Mouse (Mus musculus) embryonic facial prominence, embryonic 12.5 days (tissue): ENCODE data around the gene Cwc27. TPM values are rescaled to one million over a fixed set of nuclear protein-coding genes. Genes with fewer than 3 reads are reported as not detected.

Source experiments
- ATAC-seq: fragments of 200-750 bp; cut with Nextera tagmentation; 2 replicates; pipeline ENCODE4 v1.8.0; 2017; ENCODE audit not compliant: insufficient number of reproducible peaks, insufficient read depth, low FRiP score, low TSS enrichment
- H3K27ac ChIP-seq: fragments of 300-500 bp; sonication (generic); 2 replicates; pipeline ENCODE4 v1.5.1; 2016; ENCODE audit warnings: mild to moderate bottlenecking
- H3K27me3 ChIP-seq: fragments of 300-500 bp; sonication (generic); 2 replicates; pipeline ENCODE4 v1.6.1; 2016; ENCODE audit warnings: mild to moderate bottlenecking, moderate library complexity
- H3K36me3 ChIP-seq: fragments of 300-500 bp; sonication (generic); 2 replicates; pipeline ENCODE4 v1.6.1; 2016; ENCODE audit warnings: mild to moderate bottlenecking
- H3K4me1 ChIP-seq: fragments of 300-500 bp; sonication (generic); 2 replicates; pipeline ENCODE4 v1.6.1; 2016
- H3K4me2 ChIP-seq: fragments of 300-500 bp; sonication (generic); replicated peaks from 2 replicates; pipeline ENCODE4 v1.6.1; 2016; ENCODE audit warnings: mild to moderate bottlenecking, moderate library complexity
- H3K4me3 ChIP-seq: fragments of 300-500 bp; sonication (generic); 2 replicates; pipeline ENCODE4 v1.5.1; 2016; ENCODE audit warnings: mild to moderate bottlenecking
- H3K9ac ChIP-seq: fragments of 300-500 bp; sonication (generic); 2 replicates; pipeline ENCODE4 v1.6.1; 2016; ENCODE audit warnings: mild to moderate bottlenecking, moderate library complexity
- H3K9me3 ChIP-seq: fragments of 300-500 bp; sonication (generic); 2 replicates; pipeline ENCODE4 v1.6.1; 2016; ENCODE audit warnings: mild to moderate bottlenecking, moderate library complexity
- WGBS: fragments of 180-500 bp; shearing (Covaris S2); methylation state at CpG from one replicate; pipeline ENCODE4 v1.1.7; 2016; 5-methylcytosine and 5-hydroxymethylcytosine counted together
- polyA plus RNA-seq: library from polyadenylated mRNA; unstranded; fragments of >200 nt; fragmentation: Nextera tagmentation; extraction: Ambion mirVana; gene quantifications from 2 replicates; pipeline ENCODE4 v1.2.1, GENCODE M21; 2016

Cwc27 gene
- polyA plus RNA-seq, 1 experiment from 2014 or later: 34.5 TPM

DNA sequence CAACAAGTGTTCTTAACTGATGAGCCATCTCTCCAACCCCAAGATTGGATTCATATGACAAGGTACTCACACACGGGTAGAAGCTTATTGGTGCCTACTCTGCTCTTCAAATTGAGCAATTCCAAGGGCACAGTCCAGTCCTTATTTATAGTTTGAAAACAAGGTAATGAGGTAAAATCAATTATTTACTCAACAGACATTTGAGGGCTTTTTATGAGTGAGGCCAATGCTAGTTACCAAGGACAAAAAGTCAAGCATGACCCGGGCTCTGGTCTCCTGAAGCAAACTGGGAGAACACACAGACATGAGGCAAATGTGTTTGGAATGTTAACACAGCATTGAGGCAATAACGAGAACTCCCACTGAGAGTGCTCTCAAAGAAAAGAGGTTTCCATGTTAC is 178.0 kb downstream of the Cwc27 start:
- Histone ChIP-seq H3K36me3 (0 out of 2 replicates have a peak, but pooled peaks cover 4% of the 10 kb centered on the region), H3K27ac (no peak overlapping the region)

DNA sequence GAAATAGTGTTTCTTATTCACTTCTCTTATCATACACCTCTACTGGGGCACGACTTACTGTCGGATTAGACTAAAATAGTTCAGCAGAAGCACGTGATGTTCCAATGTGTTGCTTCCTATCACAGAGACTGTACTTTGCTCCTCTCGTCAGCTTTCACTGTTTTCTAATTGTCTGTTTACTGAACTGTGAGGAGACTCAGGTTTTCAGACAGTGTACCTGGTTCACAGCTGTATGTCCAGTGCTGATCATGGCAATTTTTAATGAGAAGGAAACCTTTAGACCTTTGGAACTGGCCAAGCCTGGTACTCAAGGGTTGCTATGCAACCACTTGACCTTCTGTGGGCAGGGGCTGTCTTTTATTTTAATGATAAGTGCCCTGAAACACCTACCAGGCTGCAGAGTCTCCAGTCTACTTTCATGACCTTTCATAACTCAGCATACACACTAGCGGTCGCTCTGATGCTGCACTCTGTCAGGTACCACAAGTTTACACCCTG is 180.9 kb downstream of the Cwc27 start:
- Histone ChIP-seq H3K4me2 (no peak overlapping the region), H3K36me3 (0 out of 2 replicates have a peak, but pooled peaks cover 4% of the 10 kb centered on the region), H3K9me3 (no peaks in the 10 kb centered on the region), H3K9ac (no peak overlapping the region), H3K4me3 (no peak overlapping the region), H3K4me1 (peaks cover 6% of the 10 kb centered on the region; the same call in 1 of the 2 replicates), H3K27ac (no peak overlapping the region), H3K27me3 (no peaks in the 10 kb centered on the region)
- 80% methylated on average over 6 of the region's 6 CpGs for WGBS
- ATAC-seq: no peak

More for the DNA sequence above, 178.0 kb downstream of the Cwc27 start:
- no peaks in the 10 kb centered on the region for H3K9me3 ChIP-seq
- no peak for ATAC-seq
- H3K4me1 ChIP-seq: no peaks in the 10 kb centered on the region
- no peak overlapping the region for H3K4me2 ChIP-seq
- H3K9ac ChIP-seq: no peak overlapping the region
- WGBS: 87% methylated on average over 3 of the region's 3 CpGs
- no peaks in the 10 kb centered on the region for H3K27me3 ChIP-seq
- no peak overlapping the region for H3K4me3 ChIP-seq

DNA sequence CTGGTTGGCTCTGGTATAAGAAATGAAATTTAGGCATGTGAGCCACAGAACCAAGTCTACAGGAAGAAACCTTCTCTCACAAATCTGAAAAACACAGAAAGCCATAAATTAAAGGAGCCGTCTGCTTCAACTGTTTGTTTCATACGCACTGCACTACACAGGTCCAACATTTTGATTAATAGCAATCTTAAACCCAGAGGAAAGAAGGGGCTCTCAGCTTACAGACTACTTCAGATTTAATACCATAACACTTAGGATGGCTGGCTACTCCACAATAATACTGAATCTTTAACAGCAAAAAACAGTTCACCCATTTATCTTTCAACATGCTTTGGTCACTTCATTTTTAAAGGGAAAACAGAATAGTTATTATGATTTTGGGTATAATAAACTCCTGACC is 182.2 kb downstream of the Cwc27 start:
- H3K4me2 ChIP-seq: no peak overlapping the region
- peaks cover 6% of the 10 kb centered on the region; the same call in 1 of the 2 replicates for H3K4me1 ChIP-seq
- no peak overlapping the region for H3K4me3 ChIP-seq
- no peaks in the 10 kb centered on the region for H3K9me3 ChIP-seq
- H3K27ac ChIP-seq: no peak overlapping the region
- H3K27me3 ChIP-seq: no peaks in the 10 kb centered on the region
- H3K36me3 ChIP-seq: 0 out of 2 replicates have a peak, but pooled peaks cover 4% of the 10 kb centered on the region
- WGBS: 55% methylated on average over 2 of the region's 2 CpGs
- H3K9ac ChIP-seq: no peak overlapping the region
- ATAC-seq: no peak

DNA sequence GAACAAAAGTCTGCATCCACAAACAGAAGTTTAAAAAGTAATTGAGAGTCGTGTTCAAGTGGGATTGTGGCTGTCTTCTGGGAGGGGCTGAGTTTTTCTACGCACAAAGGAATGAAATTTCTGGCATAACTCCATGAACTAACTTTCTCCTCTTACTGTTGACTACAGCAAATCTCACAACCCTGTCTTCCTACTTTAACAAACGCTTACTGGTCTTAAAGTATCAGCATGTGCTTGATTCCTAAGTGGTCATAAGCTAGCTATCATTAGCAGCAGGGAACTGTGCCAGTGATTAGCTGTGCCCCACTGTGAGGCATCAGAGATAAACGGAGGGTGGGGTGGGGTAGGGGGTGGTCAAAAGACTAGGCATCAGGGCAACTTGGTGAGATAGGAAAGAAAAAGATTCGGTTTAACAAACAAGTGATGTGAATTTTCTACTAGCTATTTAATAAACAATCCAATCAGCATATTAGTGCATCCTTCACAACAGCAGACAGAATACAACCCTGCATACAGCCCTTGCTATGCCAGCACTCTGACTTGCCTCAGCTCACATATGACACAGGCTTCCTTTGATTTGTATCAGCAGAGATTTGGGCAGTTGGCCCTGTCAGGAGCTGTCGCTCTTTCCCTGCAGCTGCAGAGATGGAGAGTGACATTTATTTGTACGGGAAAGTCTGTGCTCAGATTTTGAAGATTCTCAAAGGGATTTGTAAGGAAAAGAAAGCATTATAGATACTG is 184.3 kb downstream of the Cwc27 start:
- Histone ChIP-seq H3K4me2 (no peak overlapping the region), H3K36me3 (no peaks in the 10 kb centered on the region), H3K27ac (no peak overlapping the region), H3K9me3 (no peaks in the 10 kb centered on the region), H3K4me3 (no peak overlapping the region), H3K4me1 (peaks cover 6% of the 10 kb centered on the region; the same call in 1 of the 2 replicates), H3K27me3 (no peaks in the 10 kb centered on the region), H3K9ac (no peak overlapping the region)
- ATAC-seq: no peak
- WGBS: 59% methylated on average over 7 of the region's 7 CpGs

DNA sequence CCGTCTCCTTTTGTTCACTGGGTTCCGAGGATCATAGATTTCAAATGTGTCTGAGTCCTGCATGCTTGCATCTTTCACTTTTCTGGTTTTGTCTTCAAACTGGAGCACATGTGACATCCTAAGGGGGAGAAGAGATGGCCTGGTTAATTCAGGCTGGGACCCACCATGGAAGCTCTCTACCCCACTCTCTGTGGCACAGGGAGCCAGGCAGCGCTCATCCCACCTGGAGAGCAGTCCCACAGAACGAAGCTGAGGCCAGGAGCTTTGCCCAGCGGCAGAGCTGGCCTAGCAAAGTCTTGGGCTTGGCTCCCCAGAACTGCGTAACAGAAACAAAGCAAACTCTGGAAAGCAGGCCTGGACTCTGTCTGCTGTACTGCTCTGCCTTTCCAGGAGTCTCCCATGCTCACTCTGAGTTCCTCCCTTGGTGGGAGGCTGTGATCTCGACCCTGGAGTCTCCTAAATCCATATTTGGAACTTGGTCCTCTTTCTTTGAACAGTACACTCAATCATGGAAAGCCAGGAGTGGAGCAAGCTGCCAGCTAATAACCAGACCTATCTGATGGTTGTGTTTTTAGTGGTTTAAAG is 185.2 kb downstream of the Cwc27 start:
- Histone ChIP-seq H3K9me3 (no peaks in the 10 kb centered on the region), H3K27ac (peak overlapping the region; percentile 24; the same call in 1 of the 2 replicates), H3K36me3 (no peaks in the 10 kb centered on the region), H3K4me3 (no peak overlapping the region), H3K9ac (no peak overlapping the region), H3K4me2 (no peak overlapping the region), H3K4me1 (peaks cover 6% of the 10 kb centered on the region; the same call in 1 of the 2 replicates), H3K27me3 (no peaks in the 10 kb centered on the region)
- whole genome bisulfite sequencing: 79% methylated on average over 7 of the region's 7 CpGs
- ATAC-seq: no peak

DNA sequence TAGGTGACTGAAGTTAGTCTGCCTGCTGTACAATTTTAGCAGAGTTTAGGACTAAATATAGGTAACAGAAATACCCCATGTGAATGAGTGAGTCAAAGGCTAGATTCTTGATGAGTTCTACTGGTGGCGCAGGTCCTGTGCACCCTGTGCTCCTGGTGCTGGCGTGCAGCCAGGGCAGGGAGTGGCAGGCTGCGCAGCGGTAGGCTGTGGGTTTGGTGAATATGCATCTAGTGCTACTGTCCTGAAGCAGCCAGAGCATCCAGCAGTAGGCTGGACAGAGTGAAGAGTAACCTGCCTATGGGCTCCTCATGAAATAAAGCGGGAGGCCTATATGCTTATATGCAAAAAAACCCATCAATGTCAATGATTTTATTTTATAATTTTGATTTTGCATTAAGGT is 186.1 kb downstream of the Cwc27 start:
- Histone ChIP-seq H3K9ac (no peak overlapping the region), H3K4me3 (no peak overlapping the region), H3K36me3 (peaks cover under 1% of the 10 kb centered on the region; the same call in 1 of the 2 replicates), H3K27me3 (no peaks in the 10 kb centered on the region), H3K4me2 (no peak overlapping the region), H3K9me3 (no peaks in the 10 kb centered on the region), H3K4me1 (peaks cover 6% of the 10 kb centered on the region; the same call in 1 of the 2 replicates), H3K27ac (no peak overlapping the region)
- 76% methylated on average over 5 of the region's 5 CpGs for WGBS
- no peak for ATAC-seq

DNA sequence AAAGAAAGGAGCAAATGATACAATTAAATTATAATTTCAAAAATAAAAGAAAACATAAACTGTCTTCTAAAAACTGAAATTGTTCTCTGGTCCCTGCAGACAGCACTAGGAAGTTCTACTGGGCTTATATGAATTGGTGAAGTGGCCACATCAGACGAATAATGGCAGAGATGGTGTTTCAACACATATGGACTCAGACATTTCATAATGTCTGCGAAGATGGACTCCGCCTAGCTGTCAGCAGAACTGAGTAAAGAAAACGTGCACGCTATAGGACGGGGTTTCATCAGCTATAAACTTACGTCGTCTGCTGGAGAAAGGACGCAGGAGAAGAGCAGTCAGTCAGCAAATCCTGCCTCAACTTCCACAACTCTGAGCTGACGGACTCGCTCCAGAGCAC is 187.3 kb downstream of the Cwc27 start:
- Histone ChIP-seq H3K9ac (no peak overlapping the region), H3K27ac (no peak overlapping the region), H3K4me1 (peaks cover 6% of the 10 kb centered on the region; the same call in 1 of the 2 replicates), H3K9me3 (no peaks in the 10 kb centered on the region), H3K27me3 (no peaks in the 10 kb centered on the region), H3K36me3 (peaks cover 6% of the 10 kb centered on the region; the same call in 1 of the 2 replicates), H3K4me3 (no peak overlapping the region), H3K4me2 (no peak overlapping the region)
- 89% methylated on average over 11 of the region's 11 CpGs for WGBS
- no peak for ATAC-seq

DNA sequence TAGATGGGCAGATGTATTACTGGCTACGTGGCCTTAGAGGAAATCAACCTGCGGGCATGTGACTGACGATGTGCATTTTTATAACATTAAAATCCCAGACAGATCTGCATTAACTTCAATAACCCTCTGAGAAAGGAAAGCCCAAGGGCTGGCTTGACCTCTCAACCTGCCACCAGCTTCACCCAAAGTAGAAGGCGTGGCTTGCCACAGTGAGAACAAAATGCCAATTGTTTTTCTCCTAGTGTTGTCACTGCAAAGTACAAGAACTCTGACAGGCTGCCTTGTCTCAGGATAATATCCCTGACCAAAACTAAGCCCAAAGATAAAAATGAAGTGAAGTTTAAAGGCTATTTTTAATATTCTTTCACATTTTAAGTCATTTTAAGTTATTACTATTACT is 188.9 kb downstream of the Cwc27 start:
- H3K4me1 ChIP-seq: peaks cover 10% of the 10 kb centered on the region; the same call in 1 of the 2 replicates
- H3K27me3 ChIP-seq: no peaks in the 10 kb centered on the region
- no peak overlapping the region for H3K9ac ChIP-seq
- 33% methylated on average over 4 of the region's 4 CpGs for WGBS
- peaks cover 6% of the 10 kb centered on the region; the same call in 1 of the 2 replicates for H3K36me3 ChIP-seq
- ATAC-seq: no peak
- H3K27ac ChIP-seq: no peak overlapping the region
- H3K4me3 ChIP-seq: no peak overlapping the region
- no peak overlapping the region for H3K4me2 ChIP-seq
- H3K9me3 ChIP-seq: no peaks in the 10 kb centered on the region

DNA sequence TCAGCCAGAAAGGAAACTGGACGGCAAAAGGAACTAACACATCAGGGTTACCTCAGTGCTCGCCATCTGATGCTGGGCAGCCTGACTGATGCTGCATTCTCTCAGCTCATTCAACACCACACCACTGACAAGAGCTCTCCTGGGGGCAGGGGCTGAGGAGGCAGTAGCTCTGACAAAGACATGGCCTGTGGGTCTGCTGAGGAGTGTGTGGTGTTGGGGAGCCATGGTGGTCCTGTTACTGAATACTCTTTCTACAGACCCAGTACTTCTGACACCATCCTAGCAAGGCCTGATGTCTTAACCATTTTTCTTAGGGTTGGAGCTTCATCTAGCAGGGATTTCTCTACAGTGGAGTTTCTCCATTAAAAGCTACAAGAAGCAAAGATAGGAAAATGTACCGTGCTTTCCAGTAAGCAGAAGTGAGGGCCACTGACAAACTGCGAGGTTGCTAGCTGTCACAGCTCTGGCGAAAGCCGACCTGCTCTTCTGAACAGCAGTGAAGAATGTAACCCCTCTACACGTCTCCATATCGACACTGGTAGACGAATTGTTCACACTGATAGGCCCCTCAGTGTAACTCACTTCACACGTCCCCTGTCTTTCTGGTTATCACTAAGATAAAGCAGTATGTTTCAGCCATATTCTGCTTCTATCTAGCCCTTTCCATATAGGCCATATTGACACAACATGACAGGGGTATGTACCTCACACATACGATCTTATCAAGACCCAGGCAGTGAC is 189.6 kb downstream of the Cwc27 start:
- H3K4me1 ChIP-seq: peaks cover 10% of the 10 kb centered on the region; the same call in 1 of the 2 replicates
- H3K27me3 ChIP-seq: no peaks in the 10 kb centered on the region
- H3K9ac ChIP-seq: no peak overlapping the region
- H3K4me3 ChIP-seq: no peak overlapping the region
- no peak overlapping the region for H3K27ac ChIP-seq
- H3K36me3 ChIP-seq: peaks cover 6% of the 10 kb centered on the region; the same call in 1 of the 2 replicates
- no peak overlapping the region for H3K4me2 ChIP-seq
- no peak for ATAC-seq
- H3K9me3 ChIP-seq: no peaks in the 10 kb centered on the region
- 59% methylated on average over 11 of the region's 11 CpGs for WGBS

DNA sequence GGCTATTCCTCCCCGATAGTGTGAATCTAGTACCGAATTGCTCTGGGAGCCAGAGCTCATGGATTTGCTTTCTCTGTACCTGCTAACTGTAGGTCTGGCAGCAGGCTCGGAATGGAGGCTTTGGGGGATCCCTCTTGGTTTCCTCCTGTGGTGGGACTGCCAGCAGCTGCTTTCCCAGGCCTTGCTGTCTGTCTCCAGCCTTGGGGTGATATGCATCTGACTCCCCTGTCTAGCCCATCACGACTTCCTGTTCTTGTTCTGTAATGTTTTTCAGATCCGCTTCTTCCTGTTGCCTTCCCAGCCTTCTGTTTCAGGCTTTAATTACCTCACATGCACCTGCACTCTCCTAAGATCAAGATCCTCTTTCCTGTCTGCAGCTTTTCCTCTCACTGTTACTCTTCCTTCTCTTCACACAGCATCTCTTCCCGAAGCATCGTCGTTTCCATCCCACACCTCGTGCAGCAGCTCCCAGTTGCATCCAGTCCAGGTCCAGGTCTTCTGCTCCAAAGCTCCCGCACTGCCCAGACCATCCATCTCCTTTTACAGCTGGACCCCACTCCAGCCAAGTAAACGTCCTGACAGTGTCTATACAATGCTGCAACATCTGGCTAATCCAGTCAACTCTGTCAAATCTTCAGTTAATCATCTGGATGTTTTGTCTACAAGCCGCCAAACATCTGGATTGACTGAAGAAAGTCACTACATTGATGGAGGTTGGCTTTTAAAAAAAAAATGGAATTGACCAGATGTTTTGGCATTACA is 193.6 kb downstream of the Cwc27 start:
- Histone ChIP-seq H3K9ac (no peak overlapping the region), H3K27ac (no peak overlapping the region), H3K27me3 (no peaks in the 10 kb centered on the region), H3K36me3 (peaks cover 6% of the 10 kb centered on the region; the same call in 1 of the 2 replicates), H3K4me3 (no peak overlapping the region), H3K9me3 (no peaks in the 10 kb centered on the region), H3K4me1 (0 out of 2 replicates have a peak, but pooled peaks cover 4% of the 10 kb centered on the region), H3K4me2 (no peak overlapping the region)
- ATAC-seq: no peak
- WGBS: 71% methylated on average over 12 of the region's 12 CpGs
